Mouse (Mus musculus): ENCODE measurements around the gene Dnajb9. TPM values are rescaled to one million over a fixed set of nuclear protein-coding genes. Genes with fewer than 3 reads are reported as not detected.

The Dnajb9 gene
- total RNA-seq, 2 experiments from 2014 or later: 14.2 to 15.9 TPM

Small RNA genes within 50 kb of the gene (microRNA-seq; reads per million reads assigned to microRNA genes)
- gene Mir5627: 0 reads per million in 2 experiments

Other genes with a start within 250 kb of the Dnajb9 start
- gene Pnpla8, start 11.0 kb upstream of the Dnajb9 start, total RNA-seq (2021): 10 to 100 TPM; 72.9 to 80.3 TPM
- 1 to 10 TPM in 1 of 2 experiments, under 1 TPM in 1; 0.62 to 1.5 TPM for gene Nrcam, start 118.6 kb upstream of the Dnajb9 start, total RNA-seq (2021)

Measured in heart, postnatal 4 days (tissue).